Mouse (Mus musculus): ENCODE data around the gene Tcf3.

GRCm38 (mm10) chr10:80434823-80435222 is 1.4 kb upstream of the Tcf3 start:
- no peak for TF ChIP-seq CTCF (IDR thresholded peaks at IDR 0.05; ENCODE audit: low read depth, low read length)
- TF ChIP-seq POLR2A (IDR thresholded peaks at IDR 0.05; ENCODE audit: insufficient read depth, low read length), result no peak

Measured in ES-Bruce4 (cell line).